Mouse (Mus musculus): ENCODE data around the gene Il1rl1. TPM values are rescaled to one million over a fixed set of nuclear protein-coding genes. Genes with fewer than 3 reads are reported as not detected.
A peak's percentile ranks its signal among the peaks of the same experiment; 100 is the strongest.

The Il1rl1 gene
- total RNA-seq (2021): 1 to 10 TPM; 1.1 to 1.8 TPM
- polyA plus RNA-seq (2012; rRNA removed): 0.35 and 0.67 TPM in 2 replicates
- long read RNA-seq: 0 reads

GRCm38 (mm10) chr1:40428910-40429675 lies at the start of gene Il1rl1:
Il1rl1 (plus strand) TSS chr1:40429570.
- H3K4me3 ChIP-seq: no peak within 1 kb of the TSS
- no peaks in the 10 kb centered on the region for H3K4me1 ChIP-seq (ENCODE audit: control insufficient read depth, insufficient read depth, low read length)
- H3K27ac ChIP-seq: no peak within 1 kb of the TSS
- no peaks in the 10 kb centered on the region for H3K27me3 ChIP-seq (ENCODE audit: control insufficient read depth, insufficient read depth, low read length)
- no peak for DNase-seq
- H3K36me3 ChIP-seq (ENCODE audit: control insufficient read depth, insufficient read depth, low read length): no peaks in the 10 kb centered on the region
- no peak within 1 kb of the TSS for H3K9ac ChIP-seq (ENCODE audit: low read depth, low read length)
- no peaks in the 10 kb centered on the region for H3K79me2 ChIP-seq (replicated peaks; ENCODE audit: control insufficient read depth, insufficient read depth, low read length)
- TF ChIP-seq CTCF (IDR thresholded peaks at IDR 0.05): no peak
- TF ChIP-seq POLR2A (IDR thresholded peaks at IDR 0.05; ENCODE audit: insufficient read depth, low read depth, low read length): no peak
- TF ChIP-seq EP300 (IDR thresholded peaks at IDR 0.05; ENCODE audit: insufficient read depth, low read depth, low read length): no peak
- WGBS: 59% methylated on average over 5 of the region's 5 CpGs
- intact Hi-C loops (cut with DNase I): no loop called here

- Histone ChIP-seq H3K27me3 (ENCODE audit: control insufficient read depth, insufficient read depth, low read length) (no peaks in the 10 kb centered on the region), H3K4me3 (no peak overlapping the region), H3K9ac (ENCODE audit: low read depth, low read length) (no peak overlapping the region), H3K27ac (no peak overlapping the region), H3K4me1 (ENCODE audit: control insufficient read depth, insufficient read depth, low read length) (peaks cover 5% of the 10 kb centered on the region), H3K79me2 (replicated peaks; ENCODE audit: control insufficient read depth, insufficient read depth, low read length) (no peaks in the 10 kb centered on the region), H3K36me3 (ENCODE audit: control insufficient read depth, insufficient read depth, low read length) (no peaks in the 10 kb centered on the region)
- intact Hi-C loops (cut with DNase I): loop anchor here (2.0 to 10.0 kb wide), 2 partner anchors 161 to 275 kb away; no protein-coding TSS in a partner anchor
- 48% methylated on average over 6 of the region's 6 CpGs for WGBS
- TF ChIP-seq POLR2A (IDR thresholded peaks at IDR 0.05; ENCODE audit: insufficient read depth, low read depth, low read length) (no peak), CTCF (IDR thresholded peaks at IDR 0.05) (peak; percentile 76)
- DNase-seq: peak; percentile 56 to 63
Measured at GRCm38 (mm10) chr1:40380111-40380510, 49.3 kb upstream of the Il1rl1 start.

- intact Hi-C loops (cut with DNase I): loop anchor here (2.0 to 10.0 kb wide), 2 partner anchors 160 to 274 kb away; no protein-coding TSS in a partner anchor
- WGBS: 69% methylated on average over 11 of the region's 11 CpGs
Measured at GRCm38 (mm10) chr1:40380990-40381389, 48.4 kb upstream of the Il1rl1 start.

GRCm38 (mm10) chr1:40382841-40383240 lies 46.5 kb upstream of the Il1rl1 start:
- WGBS: 74% methylated on average over 5 of the region's 5 CpGs
- intact Hi-C loops (cut with DNase I): loop anchor here (10.0 kb wide), 1 partner anchor 272 kb away; no protein-coding TSS in a partner anchor
- DNase-seq: no peak
- no peak overlapping the region for H3K4me3 ChIP-seq
- TF ChIP-seq POLR2A (IDR thresholded peaks at IDR 0.05; ENCODE audit: insufficient read depth, low read depth, low read length) (no peak), EP300 (IDR thresholded peaks at IDR 0.05; ENCODE audit: insufficient read depth, low read depth, low read length) (no peak), CTCF (IDR thresholded peaks at IDR 0.05) (no peak)
- H3K27me3 ChIP-seq (ENCODE audit: control insufficient read depth, insufficient read depth, low read length): no peaks in the 10 kb centered on the region
- H3K36me3 ChIP-seq (ENCODE audit: control insufficient read depth, insufficient read depth, low read length): no peaks in the 10 kb centered on the region
- no peak overlapping the region for H3K27ac ChIP-seq
- no peak overlapping the region for H3K9ac ChIP-seq (ENCODE audit: low read depth, low read length)
- no peaks in the 10 kb centered on the region for H3K4me1 ChIP-seq (ENCODE audit: control insufficient read depth, insufficient read depth, low read length)
- H3K79me2 ChIP-seq (replicated peaks; ENCODE audit: control insufficient read depth, insufficient read depth, low read length): no peaks in the 10 kb centered on the region

More at GRCm38 (mm10) chr1:40380990-40381389, 48.4 kb upstream of the Il1rl1 start:
- no peak overlapping the region for H3K9ac ChIP-seq (ENCODE audit: low read depth, low read length)
- H3K4me3 ChIP-seq: no peak overlapping the region
- peak in 1 of 2 experiments; percentile 15 for DNase-seq
- H3K79me2 ChIP-seq (replicated peaks; ENCODE audit: control insufficient read depth, insufficient read depth, low read length): no peaks in the 10 kb centered on the region
- H3K36me3 ChIP-seq (ENCODE audit: control insufficient read depth, insufficient read depth, low read length): no peaks in the 10 kb centered on the region
- TF ChIP-seq EP300 (IDR thresholded peaks at IDR 0.05; ENCODE audit: insufficient read depth, low read depth, low read length) (no peak), POLR2A (IDR thresholded peaks at IDR 0.05; ENCODE audit: insufficient read depth, low read depth, low read length) (no peak), CTCF (IDR thresholded peaks at IDR 0.05) (no peak)
- H3K4me1 ChIP-seq (ENCODE audit: control insufficient read depth, insufficient read depth, low read length): no peaks in the 10 kb centered on the region
- H3K27me3 ChIP-seq (ENCODE audit: control insufficient read depth, insufficient read depth, low read length): no peaks in the 10 kb centered on the region
- no peak overlapping the region for H3K27ac ChIP-seq

GRCm38 (mm10) chr1:40384931-40385545 lies 44.3 kb upstream of the Il1rl1 start:
- H3K9ac ChIP-seq (ENCODE audit: low read depth, low read length): no peak overlapping the region
- no peak for DNase-seq
- WGBS: 88% methylated on average over 8 of the region's 8 CpGs
- no peaks in the 10 kb centered on the region for H3K79me2 ChIP-seq (replicated peaks; ENCODE audit: control insufficient read depth, insufficient read depth, low read length)
- no peak for TF ChIP-seq EP300 (IDR thresholded peaks at IDR 0.05; ENCODE audit: insufficient read depth, low read depth, low read length)
- TF ChIP-seq CTCF (IDR thresholded peaks at IDR 0.05): no peak
- TF ChIP-seq POLR2A (IDR thresholded peaks at IDR 0.05; ENCODE audit: insufficient read depth, low read depth, low read length): no peak
- H3K27ac ChIP-seq: no peak overlapping the region
- no peaks in the 10 kb centered on the region for H3K4me1 ChIP-seq (ENCODE audit: control insufficient read depth, insufficient read depth, low read length)
- no peaks in the 10 kb centered on the region for H3K27me3 ChIP-seq (ENCODE audit: control insufficient read depth, insufficient read depth, low read length)
- intact Hi-C loops (cut with DNase I): loop anchor here (10.0 kb wide), 1 partner anchor 270 kb away; no protein-coding TSS in a partner anchor
- H3K4me3 ChIP-seq: no peak overlapping the region
- no peaks in the 10 kb centered on the region for H3K36me3 ChIP-seq (ENCODE audit: control insufficient read depth, insufficient read depth, low read length)

- H3K36me3 ChIP-seq (ENCODE audit: control insufficient read depth, insufficient read depth, low read length): no peaks in the 10 kb centered on the region
- H3K9ac ChIP-seq (ENCODE audit: low read depth, low read length): no peak overlapping the region
- H3K4me1 ChIP-seq (ENCODE audit: control insufficient read depth, insufficient read depth, low read length): no peaks in the 10 kb centered on the region
- TF ChIP-seq CTCF (IDR thresholded peaks at IDR 0.05) (no peak), EP300 (IDR thresholded peaks at IDR 0.05; ENCODE audit: insufficient read depth, low read depth, low read length) (no peak), POLR2A (IDR thresholded peaks at IDR 0.05; ENCODE audit: insufficient read depth, low read depth, low read length) (no peak)
- no peak for DNase-seq
- H3K27me3 ChIP-seq (ENCODE audit: control insufficient read depth, insufficient read depth, low read length): no peaks in the 10 kb centered on the region
- no peak overlapping the region for H3K27ac ChIP-seq
- H3K79me2 ChIP-seq (replicated peaks; ENCODE audit: control insufficient read depth, insufficient read depth, low read length): no peaks in the 10 kb centered on the region
- 76% methylated on average over 3 of the region's 3 CpGs for WGBS
- intact Hi-C loops (cut with DNase I): no loop called here
- H3K4me3 ChIP-seq: no peak overlapping the region
Measured at GRCm38 (mm10) chr1:40391374-40391773, 38.0 kb upstream of the Il1rl1 start.

Measured in heart, adult 2 months (tissue).